20 mouse cellular contexts compared by ENCODE assay signal in genomic region chr1:75804473-75804872, GRCm38 (mm10).
A peak's percentile ranks its signal among the peaks of the same experiment; 100 is the strongest.
DNase-seq lines count a peak whose midpoint lies in the region; ATAC-seq lines count a peak whose summit lies in the region.
"Had no signal": no experiment of that assay in that cellular context is flagged by ENCODE, and none has a peak within 500 bp of the region (broad histone marks: within the 10 kb centered on the region; RNA-seq: fewer than 3 reads in every experiment).

No protein-coding gene starts in this region.

- no peak overlapping the region for H3K27ac ChIP-seq in midbrain, embryonic 11.5 days (ENCODE audit: low read depth, low read length)
- no peak overlapping the region for H3K27ac ChIP-seq in midbrain, embryonic 15.5 days
- H3K27ac ChIP-seq in forebrain, embryonic 14.5 days (ENCODE audit: low read depth, low read length), result no peak overlapping the region
- H3K27ac ChIP-seq: macrophage; neural tube, embryonic 13.5 days had no signal

- no peaks in the 10 kb centered on the region for H3K9me3 ChIP-seq in midbrain, embryonic 11.5 days (ENCODE audit: control insufficient read depth, low read length)
- H3K9me3 ChIP-seq in midbrain, embryonic 15.5 days, result no peaks in the 10 kb centered on the region
- H3K9me3 ChIP-seq in forebrain, embryonic 14.5 days (replicated peaks; ENCODE audit: control insufficient read depth, low read length), result no peaks in the 10 kb centered on the region
- H3K9me3 ChIP-seq: neural tube, embryonic 13.5 days had no signal

- no peak for ATAC-seq in midbrain, embryonic 11.5 days (ENCODE audit: low FRiP score)
- ATAC-seq in midbrain, embryonic 15.5 days (replicated peaks), result no peak
- peak; percentile 58 for ATAC-seq in forebrain, embryonic 14.5 days
- no peak for ATAC-seq in erythroblast, adult 5-6 weeks (replicated peaks; ENCODE audit: low FRiP score, poor library complexity, severe bottlenecking)
- ATAC-seq: hindbrain, embryonic 16.5 days; intestine, embryonic 16.5 days; lung, postnatal 0 days had no signal

- 15% methylated on average over 2 of the region's 2 CpGs for WGBS in midbrain, embryonic 11.5 days
- 7% methylated on average over 2 of the region's 2 CpGs for WGBS in midbrain, embryonic 15.5 days
- WGBS in forebrain, embryonic 14.5 days, result 6% methylated on average over 2 of the region's 2 CpGs

- H3K4me2 ChIP-seq in midbrain, embryonic 11.5 days, result no peak overlapping the region
- H3K4me2 ChIP-seq in midbrain, embryonic 15.5 days, result no peak overlapping the region
- no peak overlapping the region for H3K4me2 ChIP-seq in forebrain, embryonic 14.5 days (ENCODE audit: low read length)
- H3K4me2 ChIP-seq: neural tube, embryonic 13.5 days had no signal

- H3K36me3 ChIP-seq in midbrain, embryonic 11.5 days (ENCODE audit: control insufficient read depth, insufficient read depth, low read length), result no peaks in the 10 kb centered on the region
- H3K36me3 ChIP-seq in midbrain, embryonic 15.5 days (replicated peaks), result no peaks in the 10 kb centered on the region
- no peaks in the 10 kb centered on the region for H3K36me3 ChIP-seq in forebrain, embryonic 14.5 days (ENCODE audit: control insufficient read depth, insufficient read depth, low read length)
- H3K36me3 ChIP-seq: neural tube, embryonic 13.5 days had no signal

- no peak overlapping the region for H3K4me3 ChIP-seq in midbrain, embryonic 11.5 days (ENCODE audit: low read depth, low read length)
- H3K4me3 ChIP-seq in midbrain, embryonic 15.5 days, result no peak overlapping the region
- no peak overlapping the region for H3K4me3 ChIP-seq in forebrain, embryonic 14.5 days (ENCODE audit: low read depth, low read length)
- H3K4me3 ChIP-seq: myocyte; neural tube, embryonic 13.5 days had no signal

- peaks cover 5% of the 10 kb centered on the region; the same call in 1 of the 2 replicates for H3K4me1 ChIP-seq in midbrain, embryonic 11.5 days (ENCODE audit: control insufficient read depth, insufficient read depth, low read length)
- no peaks in the 10 kb centered on the region for H3K4me1 ChIP-seq in midbrain, embryonic 15.5 days
- H3K4me1 ChIP-seq in forebrain, embryonic 14.5 days (ENCODE audit: control insufficient read depth, insufficient read depth, low read length), result peaks cover 5% of the 10 kb centered on the region

- no peaks in the 10 kb centered on the region for H3K27me3 ChIP-seq in midbrain, embryonic 11.5 days (ENCODE audit: control insufficient read depth, insufficient read depth, low read length)
- H3K27me3 ChIP-seq in midbrain, embryonic 15.5 days (replicated peaks), result no peaks in the 10 kb centered on the region
- H3K27me3 ChIP-seq in forebrain, embryonic 14.5 days (replicated peaks; ENCODE audit: control insufficient read depth, insufficient read depth, low read length), result no peaks in the 10 kb centered on the region
- H3K27me3 ChIP-seq: neural tube, embryonic 13.5 days had no signal

- DNase-seq in embryo, embryonic 10 days (ENCODE audit: low spot score), result peak; percentile 48
- DNase-seq in embryo, embryonic 9.5 days (ENCODE audit: extremely low spot score), result no peak
- peak; percentile 85 for DNase-seq in midbrain, embryonic 11.5 days (ENCODE audit: low spot score, missing footprints)
- DNase-seq in forebrain, embryonic 14.5 days (ENCODE audit: low spot score), result peak; percentile 72
- no peak for DNase-seq in adrenal gland, postnatal 36 days
- DNase-seq: adrenal gland, adult 2 months; cerebellum, adult 2 months; cerebellum, postnatal 25 days; heart, postnatal 4 days; kidney, adult 9 months; kidney, postnatal 14 days; thymus, postnatal 25 days had no signal

- no peak overlapping the region for H3K9ac ChIP-seq in midbrain, embryonic 11.5 days (ENCODE audit: low read length)
- H3K9ac ChIP-seq in midbrain, embryonic 15.5 days, result no peak overlapping the region
- no peak overlapping the region for H3K9ac ChIP-seq in forebrain, embryonic 14.5 days (ENCODE audit: low read length)
- H3K9ac ChIP-seq: neural tube, embryonic 13.5 days had no signal

Comparison
In these comparisons a context has a peak if more than half of its experiments do, and no peak if none do; other contexts are left out.
1. DNase-seq: peak in embryo, embryonic 10 days (single experiment), midbrain, embryonic 11.5 days (single experiment) and forebrain, embryonic 14.5 days (single experiment); none in embryo, embryonic 9.5 days (single experiment) and adrenal gland, postnatal 36 days (0 of 2).